Mouse (Mus musculus) stomach, embryonic 15.5 days (tissue): ENCODE measurements around the gene Tgif1. TPM values are rescaled to one million over a fixed set of nuclear protein-coding genes. Genes with fewer than 3 reads are reported as not detected.
"Not testable (repeated sequence)": the region's sequence is repeated elsewhere in the genome, so short reads cannot be mapped to it uniquely, and the experiment has no call there.

Experiments
- ATAC-seq: fragments of 200-750 bp; cut with Nextera tagmentation; 2 replicates; pipeline ENCODE4 v1.8.0; 2017; ENCODE audit warnings: low read depth, moderate number of reproducible peaks, moderate TSS enrichment; ENCODE audit not compliant: insufficient read depth, low FRiP score
- H3K27ac ChIP-seq: fragments of 300-500 bp; sonication (generic); 2 replicates; pipeline ENCODE4 v1.5.1; 2015; ENCODE audit warnings: mild to moderate bottlenecking, inconsistent platforms
- H3K27me3 ChIP-seq: fragments of 300-500 bp; sonication (generic); replicated peaks from 2 replicates; pipeline ENCODE4 v1.6.1; 2015; ENCODE audit warnings: inconsistent platforms
- H3K36me3 ChIP-seq: fragments of 300-500 bp; sonication (generic); 2 replicates; pipeline ENCODE4 v1.6.1; 2015; ENCODE audit warnings: inconsistent platforms
- H3K4me1 ChIP-seq: fragments of 300-500 bp; sonication (generic); 2 replicates; pipeline ENCODE4 v1.6.1; 2015; ENCODE audit warnings: inconsistent platforms
- H3K4me2 ChIP-seq: fragments of 300-500 bp; sonication (generic); 2 replicates; pipeline ENCODE4 v1.6.1; 2015; ENCODE audit warnings: mild to moderate bottlenecking, inconsistent platforms
- H3K4me3 ChIP-seq: fragments of 300-500 bp; sonication (generic); replicated peaks from 2 replicates; pipeline ENCODE4 v1.5.1; 2015; ENCODE audit warnings: inconsistent platforms
- H3K9ac ChIP-seq: fragments of 300-500 bp; sonication (generic); 2 replicates; pipeline ENCODE4 v1.6.1; 2015; ENCODE audit warnings: inconsistent platforms
- H3K9me3 ChIP-seq: fragments of 300-500 bp; sonication (generic); 2 replicates; pipeline ENCODE4 v1.6.1; 2016; ENCODE audit warnings: inconsistent platforms
- WGBS: fragments of 180-500 bp; shearing (Covaris S2); methylation state at CpG from one replicate; pipeline ENCODE4 v1.1.7; 2015; 5-methylcytosine and 5-hydroxymethylcytosine counted together
- polyA plus RNA-seq: library from polyadenylated mRNA; unstranded; fragments of >200 nt; fragmentation: Nextera tagmentation; extraction: Ambion mirVana; gene quantifications from 2 replicates; pipeline ENCODE4 v1.2.1, GENCODE M21; 2015

Tgif1 gene
- polyA plus RNA-seq, 1 experiment from 2014 or later: 60.7 TPM

DNA sequence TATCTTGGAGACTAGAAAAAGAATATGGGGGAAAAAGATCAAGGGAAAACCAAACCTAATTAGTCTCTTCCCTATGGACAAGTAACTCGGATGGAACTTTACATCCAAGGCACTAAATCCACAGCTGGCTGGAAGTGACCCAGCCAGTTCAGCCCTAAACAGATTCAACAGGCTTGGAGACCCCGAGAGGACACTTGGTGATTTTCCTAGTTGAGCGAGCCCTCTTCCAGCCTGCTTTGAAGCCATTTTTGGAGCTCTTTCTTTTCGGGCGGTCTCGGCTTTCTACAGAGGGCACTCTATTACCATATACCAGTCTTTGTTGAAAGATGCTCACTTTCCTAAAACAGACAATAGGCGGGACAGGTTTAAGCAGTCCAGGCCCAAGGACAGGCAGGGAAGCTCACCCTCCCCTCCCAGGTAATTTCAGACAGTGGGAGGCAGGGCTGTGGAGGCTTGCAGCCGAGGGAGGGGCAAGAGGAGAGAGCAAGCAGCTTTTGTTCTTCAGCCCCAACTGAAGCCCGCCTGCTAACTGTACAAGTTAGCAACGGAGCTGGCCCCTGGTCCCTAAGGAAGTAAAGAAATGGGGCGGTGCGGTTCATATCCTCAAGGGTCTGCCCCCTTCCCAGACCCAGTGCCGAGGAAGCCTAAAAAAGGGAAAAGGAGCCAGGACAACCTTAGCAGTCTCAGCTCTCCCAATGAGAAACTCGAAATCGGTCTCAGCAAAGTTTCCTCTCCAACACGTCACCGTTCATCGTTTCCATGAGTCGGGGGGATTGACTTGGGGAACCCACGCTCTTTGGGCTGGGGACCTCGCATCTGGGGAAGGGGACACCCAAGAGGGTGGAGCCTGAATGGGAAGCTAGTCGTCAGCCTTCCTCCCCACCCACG, 4.6 kb downstream of the Tgif1 start:
- H3K27ac ChIP-seq: peak overlapping the region; percentile 98
- H3K4me2 ChIP-seq: peak overlapping the region; percentile 92
- WGBS: under 1% methylated on average over 23 of the region's 23 CpGs
- H3K9me3 ChIP-seq: no peaks in the 10 kb centered on the region
- ATAC-seq: peak; percentile 38
- H3K4me1 ChIP-seq: peaks cover 18% of the 10 kb centered on the region
- 0 out of 2 replicates have a peak, but pooled peaks cover 7% of the 10 kb centered on the region for H3K36me3 ChIP-seq
- no peaks in the 10 kb centered on the region for H3K27me3 ChIP-seq
- H3K4me3 ChIP-seq: peak overlapping the region; percentile 78
- peak overlapping the region; percentile 78 for H3K9ac ChIP-seq

DNA sequence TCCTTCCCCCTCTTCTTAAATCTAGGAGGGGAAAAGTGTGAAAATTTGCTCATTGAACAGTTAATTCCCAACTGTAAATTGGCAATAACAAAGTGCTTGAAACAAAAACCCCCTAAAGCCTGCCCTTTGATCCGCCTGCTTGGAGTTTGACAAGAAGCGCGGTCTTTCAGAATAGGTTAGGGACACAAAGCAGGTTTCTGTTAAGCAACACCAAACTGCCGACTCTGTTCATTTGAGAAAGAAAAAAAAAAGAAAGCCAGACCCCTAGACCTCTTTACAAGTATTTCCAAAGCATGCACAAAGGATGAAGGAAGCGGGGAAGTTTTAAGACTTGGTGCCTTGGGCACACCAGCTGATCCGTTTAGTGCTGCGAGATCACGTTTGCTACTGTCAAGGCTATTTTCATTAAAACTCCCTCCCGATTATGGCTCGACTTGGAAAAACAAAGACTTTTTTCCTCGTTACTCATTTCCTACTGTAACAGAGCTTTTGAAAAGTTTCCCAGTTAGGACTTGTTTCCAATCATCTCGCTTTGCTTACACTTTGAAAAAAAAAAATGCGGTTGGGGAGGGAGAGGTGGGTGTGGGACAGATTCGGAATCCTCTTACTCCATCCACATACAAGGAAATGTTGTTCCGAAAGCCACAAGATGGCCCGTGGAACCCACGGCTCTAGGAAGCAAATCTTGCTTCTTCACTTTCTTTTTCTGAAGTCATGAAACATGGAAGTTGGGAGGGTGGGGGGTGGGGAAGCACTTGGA, 5.4 kb downstream of the Tgif1 start:
- Histone ChIP-seq H3K4me1 (peaks cover 18% of the 10 kb centered on the region), H3K4me2 (peak overlapping the region; percentile 92), H3K9ac (peak overlapping the region; percentile 78; the same call in 1 of the 2 replicates), H3K36me3 (0 out of 2 replicates have a peak, but pooled peaks cover 7% of the 10 kb centered on the region), H3K27me3 (no peaks in the 10 kb centered on the region), H3K9me3 (no peaks in the 10 kb centered on the region), H3K27ac (peak overlapping the region; percentile 98), H3K4me3 (peak overlapping the region; percentile 78)
- ATAC-seq: no peak
- 1% methylated on average over 17 of the region's 17 CpGs for WGBS

DNA sequence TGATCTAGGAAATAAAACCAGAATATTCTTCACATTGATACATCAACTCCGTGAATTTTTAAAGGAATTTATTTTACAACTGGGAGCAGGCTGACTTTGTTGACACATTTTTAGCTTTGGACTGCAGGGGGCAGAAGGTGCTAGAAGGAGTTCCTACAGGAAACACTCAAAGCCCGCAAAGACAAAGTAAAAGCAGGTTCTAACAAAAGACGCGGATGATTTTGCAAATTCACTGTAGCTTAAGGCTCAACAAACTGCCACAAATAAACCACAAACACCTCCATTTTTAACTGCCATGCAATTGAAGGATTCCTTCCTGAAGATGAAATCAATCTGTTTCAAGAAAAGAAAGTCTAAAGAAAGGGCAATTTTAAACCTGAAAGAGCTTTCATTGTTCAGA, 6.3 kb downstream of the Tgif1 start:
- no peaks in the 10 kb centered on the region for H3K9me3 ChIP-seq
- WGBS: 1% methylated on average over 4 of the region's 4 CpGs
- H3K36me3 ChIP-seq: 0 out of 2 replicates have a peak, but pooled peaks cover 7% of the 10 kb centered on the region
- H3K4me1 ChIP-seq: peaks cover 18% of the 10 kb centered on the region
- no peaks in the 10 kb centered on the region for H3K27me3 ChIP-seq
- ATAC-seq: no peak
- no peak overlapping the region; the same call in 1 of the 2 replicates for H3K4me3 ChIP-seq
- peak overlapping the region; percentile 67; the same call in 1 of the 2 replicates for H3K27ac ChIP-seq
- H3K4me2 ChIP-seq: peak overlapping the region; percentile 41
- H3K9ac ChIP-seq: no peak overlapping the region

DNA sequence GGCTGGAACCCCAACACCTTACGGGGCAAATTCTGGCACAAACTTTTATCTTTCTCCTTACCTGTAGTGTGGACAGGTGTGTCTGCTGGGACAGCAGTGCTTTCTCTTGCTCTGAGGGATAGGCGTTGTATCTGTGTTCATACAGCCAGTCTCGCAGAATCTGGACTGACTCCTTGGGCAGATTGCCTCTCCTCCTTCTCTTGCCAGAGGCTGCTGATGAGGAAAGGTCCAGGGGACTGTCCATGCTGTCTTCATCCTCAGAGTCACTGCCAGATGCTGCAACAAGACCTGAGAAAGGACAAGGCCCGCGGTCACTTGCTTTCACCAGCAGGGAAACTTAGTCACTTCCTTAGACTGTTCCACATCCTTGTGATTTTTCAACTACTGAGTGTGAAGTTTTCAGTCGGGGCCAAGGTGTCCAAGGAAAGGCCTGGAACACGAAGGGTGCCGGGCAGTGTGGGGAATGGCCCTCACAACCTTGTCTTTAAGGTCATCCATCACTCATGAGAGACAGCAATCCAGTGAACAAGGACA, 7.2 kb downstream of the Tgif1 start:
- 52% methylated on average over 8 of the region's 8 CpGs for WGBS
- ATAC-seq: no peak
- no peak overlapping the region for H3K9ac ChIP-seq
- peaks cover 18% of the 10 kb centered on the region for H3K4me1 ChIP-seq
- H3K27me3 ChIP-seq: no peaks in the 10 kb centered on the region
- peak overlapping the region; percentile 41; the same call in 1 of the 2 replicates for H3K4me2 ChIP-seq
- H3K9me3 ChIP-seq: no peaks in the 10 kb centered on the region
- H3K4me3 ChIP-seq: no peak overlapping the region
- 0 out of 2 replicates have a peak, but pooled peaks cover 7% of the 10 kb centered on the region for H3K36me3 ChIP-seq
- H3K27ac ChIP-seq: peak overlapping the region; percentile 79

DNA sequence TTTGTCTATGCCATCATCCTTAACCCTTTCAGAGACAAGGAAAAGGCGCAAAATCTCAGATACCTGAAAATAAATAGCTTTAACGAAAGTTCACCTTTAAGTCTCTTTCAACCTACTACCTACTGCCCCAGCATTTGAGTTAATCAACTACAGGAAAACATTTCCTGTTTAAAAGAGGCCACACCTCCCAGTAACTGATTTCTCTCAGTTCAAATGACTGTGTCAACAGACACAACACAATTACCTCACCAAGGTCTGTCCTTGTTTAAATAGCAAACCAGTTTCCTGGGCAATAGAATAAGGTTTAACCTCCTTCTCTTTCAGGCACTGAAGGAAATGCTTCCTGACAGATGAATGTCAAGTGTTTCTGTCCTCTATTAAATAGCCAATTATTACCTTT, 7.8 kb downstream of the Tgif1 start:
- peaks cover 18% of the 10 kb centered on the region for H3K4me1 ChIP-seq
- H3K9ac ChIP-seq: no peak overlapping the region
- no peaks in the 10 kb centered on the region for H3K27me3 ChIP-seq
- ATAC-seq: peak; percentile 64
- H3K27ac ChIP-seq: peak overlapping the region; percentile 80
- 49% methylated on average over 2 of the region's 2 CpGs for WGBS
- H3K4me2 ChIP-seq: peak overlapping the region; percentile 30; the same call in 1 of the 2 replicates
- H3K4me3 ChIP-seq: no peak overlapping the region
- H3K36me3 ChIP-seq: 0 out of 2 replicates have a peak, but pooled peaks cover 7% of the 10 kb centered on the region
- H3K9me3 ChIP-seq: no peaks in the 10 kb centered on the region

DNA sequence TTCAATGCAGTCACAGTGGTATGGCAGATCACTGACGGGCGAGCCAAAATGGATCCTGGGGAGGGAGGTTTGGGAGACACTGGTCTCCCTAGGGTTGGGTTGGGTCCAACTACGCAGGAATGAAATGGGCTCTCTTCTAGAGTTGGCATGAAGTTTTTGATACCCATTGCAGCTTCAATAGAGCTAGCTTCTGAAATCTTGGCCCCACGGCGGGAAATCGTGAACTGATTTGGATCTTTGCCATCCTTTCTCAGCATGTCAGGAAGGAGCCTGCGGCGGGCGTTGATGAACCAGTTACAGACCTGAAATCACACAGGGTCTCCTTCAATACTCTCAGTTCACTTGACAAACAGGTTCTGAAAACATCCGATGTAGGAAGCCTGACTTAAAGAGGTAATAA, 8.4 kb downstream of the Tgif1 start:
- H3K36me3 ChIP-seq: 0 out of 2 replicates have a peak, but pooled peaks cover 7% of the 10 kb centered on the region
- H3K4me1 ChIP-seq: peaks cover 18% of the 10 kb centered on the region
- no peaks in the 10 kb centered on the region for H3K27me3 ChIP-seq
- no peaks in the 10 kb centered on the region for H3K9me3 ChIP-seq
- H3K4me2 ChIP-seq: peak overlapping the region; percentile 30; the same call in 1 of the 2 replicates
- WGBS: 57% methylated on average over 10 of the region's 10 CpGs
- ATAC-seq: no peak
- no peak overlapping the region for H3K4me3 ChIP-seq
- peak overlapping the region; percentile 80 for H3K27ac ChIP-seq
- H3K9ac ChIP-seq: no peak overlapping the region

DNA sequence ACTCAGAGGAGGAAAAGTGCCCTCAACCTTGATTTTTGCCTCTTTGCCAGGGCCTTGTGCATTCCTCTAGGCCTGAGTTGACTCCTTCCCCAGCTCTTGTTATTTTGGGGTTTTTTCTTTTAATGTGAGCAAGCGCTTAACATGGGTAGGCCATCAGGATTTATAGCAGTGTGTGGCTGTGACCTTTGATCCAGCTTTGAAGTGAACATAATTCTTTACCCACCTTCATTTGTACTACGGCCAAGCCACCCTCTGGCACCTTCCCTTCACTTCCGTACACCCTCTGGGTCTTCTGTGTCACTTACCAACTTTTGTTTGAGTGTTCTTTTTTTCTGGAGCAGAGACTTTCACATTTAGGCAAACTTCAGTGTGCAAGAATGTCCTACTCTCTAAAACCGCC, 10.1 kb downstream of the Tgif1 start:
- peaks cover 13% of the 10 kb centered on the region; the same call in 1 of the 2 replicates for H3K36me3 ChIP-seq
- 80% methylated on average over 4 of the region's 4 CpGs for WGBS
- no peak overlapping the region for H3K4me2 ChIP-seq
- H3K4me1 ChIP-seq: peaks cover 18% of the 10 kb centered on the region
- H3K9me3 ChIP-seq: no peaks in the 10 kb centered on the region
- no peaks in the 10 kb centered on the region for H3K27me3 ChIP-seq
- H3K9ac ChIP-seq: no peak overlapping the region
- ATAC-seq: no peak
- peak overlapping the region; percentile 33; the same call in 1 of the 2 replicates for H3K27ac ChIP-seq
- no peak overlapping the region for H3K4me3 ChIP-seq

DNA sequence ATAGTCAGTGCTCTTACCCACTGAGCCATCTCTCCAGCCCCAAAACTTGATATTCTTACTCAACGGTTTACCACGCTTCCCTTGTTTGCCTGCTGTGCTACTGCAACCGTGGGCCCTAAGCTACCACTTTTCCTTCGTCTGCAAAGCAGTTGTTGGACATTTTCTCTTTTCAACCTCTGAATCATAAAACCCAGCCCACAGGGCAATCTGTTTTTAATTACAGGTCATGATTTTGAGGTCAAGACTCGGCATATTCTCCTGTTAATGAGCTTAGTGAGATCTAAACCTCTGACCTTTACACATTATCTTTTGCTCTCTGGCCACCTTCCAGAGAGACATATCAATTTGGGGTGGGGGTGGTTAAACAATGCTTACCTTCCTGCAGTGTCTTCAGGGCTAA, 14.8 kb downstream of the Tgif1 start:
- H3K36me3 ChIP-seq: peaks cover 6% of the 10 kb centered on the region; the same call in 1 of the 2 replicates
- no peaks in the 10 kb centered on the region for H3K27me3 ChIP-seq
- no peak overlapping the region for H3K27ac ChIP-seq
- ATAC-seq: no peak
- no peak overlapping the region for H3K4me2 ChIP-seq
- no peak overlapping the region for H3K4me3 ChIP-seq
- no peak overlapping the region for H3K9ac ChIP-seq
- WGBS: 78% methylated on average over 5 of the region's 5 CpGs
- H3K9me3 ChIP-seq: no peaks in the 10 kb centered on the region
- H3K4me1 ChIP-seq: no peaks in the 10 kb centered on the region; the same call in 1 of the 2 replicates

DNA sequence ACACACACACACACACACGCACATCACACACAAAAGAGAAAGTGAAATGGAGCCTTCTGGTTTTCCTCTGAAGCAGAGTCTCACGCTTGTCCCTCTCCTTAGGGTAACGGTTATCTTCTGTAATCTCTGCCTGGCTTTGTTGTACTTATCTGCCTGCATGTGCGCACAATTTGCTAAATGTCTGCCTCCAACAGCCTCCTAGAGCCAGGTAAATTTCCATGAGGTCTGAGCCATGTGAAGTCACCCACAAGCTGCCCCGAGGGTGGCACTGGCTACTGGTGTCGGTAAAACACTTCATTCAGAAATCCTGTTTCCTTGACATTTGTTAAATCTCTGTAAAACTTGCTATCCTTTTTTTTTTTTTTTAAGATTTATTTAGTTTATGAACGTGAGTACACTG, 15.3 kb downstream of the Tgif1 start:
- ATAC-seq: no peak
- 73% methylated on average over 7 of the region's 7 CpGs for WGBS
- no peak overlapping the region for H3K4me2 ChIP-seq

DNA sequence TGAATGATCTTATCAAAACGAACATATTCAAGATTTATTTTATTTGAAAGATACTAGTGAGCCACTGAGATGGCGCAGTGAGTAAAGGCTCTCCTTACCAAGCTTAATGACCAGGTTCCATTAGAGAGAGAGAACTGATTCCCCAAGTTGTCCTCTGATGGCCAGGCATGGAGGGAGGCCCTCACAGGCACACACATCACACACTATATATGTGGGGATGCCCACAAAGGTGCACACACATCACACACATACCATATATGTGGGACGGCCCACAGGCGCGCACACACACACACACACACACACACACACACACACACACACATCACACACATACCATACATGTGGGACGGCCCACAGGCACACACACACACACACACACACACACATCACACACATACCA, 15.9 kb downstream of the Tgif1 start:
- 90% methylated on average over 5 of the region's 6 CpGs for WGBS
- not testable (repeated sequence) for H3K36me3 ChIP-seq, H3K27ac ChIP-seq, ATAC-seq, H3K9ac ChIP-seq, H3K27me3 ChIP-seq, H3K4me1 ChIP-seq, H3K9me3 ChIP-seq, H3K4me2 ChIP-seq, H3K4me3 ChIP-seq

More for the DNA sequence above, 15.3 kb downstream of the Tgif1 start:
- Histone ChIP-seq H3K4me1 (no peaks in the 10 kb centered on the region; the same call in 1 of the 2 replicates), H3K9ac (no peak overlapping the region), H3K27ac (no peak overlapping the region), H3K4me3 (no peak overlapping the region), H3K36me3 (peaks cover 6% of the 10 kb centered on the region; the same call in 1 of the 2 replicates), H3K27me3 (no peaks in the 10 kb centered on the region), H3K9me3 (no peaks in the 10 kb centered on the region)

DNA sequence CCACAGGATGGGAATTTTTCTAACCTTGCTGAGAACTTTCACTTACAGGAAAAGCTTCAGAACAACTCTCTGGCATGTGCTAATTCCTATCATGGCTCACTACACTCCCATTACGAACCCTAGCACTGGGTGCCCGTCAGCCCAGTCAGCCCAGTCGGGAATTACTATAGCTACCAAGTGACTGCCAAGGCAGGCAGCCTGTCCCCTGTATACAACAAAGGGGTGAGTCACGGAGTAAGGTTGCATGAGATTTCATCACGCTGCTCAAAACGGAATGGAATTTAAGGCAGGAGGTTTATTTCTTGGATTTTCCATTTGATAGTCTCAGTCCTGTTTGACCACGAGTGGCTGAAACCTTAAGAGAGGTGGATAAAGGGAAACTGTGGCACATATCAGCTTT, 16.5 kb downstream of the Tgif1 start:
- no peak overlapping the region for H3K4me3 ChIP-seq
- H3K4me1 ChIP-seq: no peaks in the 10 kb centered on the region; the same call in 1 of the 2 replicates
- H3K9me3 ChIP-seq: no peaks in the 10 kb centered on the region
- 63% methylated on average over 7 of the region's 7 CpGs for WGBS
- no peaks in the 10 kb centered on the region for H3K27me3 ChIP-seq
- no peak for ATAC-seq
- H3K27ac ChIP-seq: peak overlapping the region; percentile 40; the same call in 1 of the 2 replicates
- peaks cover 10% of the 10 kb centered on the region; the same call in 1 of the 2 replicates for H3K36me3 ChIP-seq
- H3K9ac ChIP-seq: no peak overlapping the region
- H3K4me2 ChIP-seq: no peak overlapping the region
